Mouse (Mus musculus) adrenal gland (tissue): Measurements from ENCODE around the gene Dvl1.

Source experiments
- intact Hi-C: fragments of 180-260 bp; cut with DNase I; formaldehyde crosslinking; loops from one replicate; pipeline ENCODE4 v1.15.1; 2025

The Dvl1 gene

GRCm38 (mm10) chr4:155904318-155905102 is 57.3 kb downstream of the Dvl1 start:
- intact Hi-C loops, result no loop called here

GRCm38 (mm10) chr4:155905634-155906033 is 58.4 kb downstream of the Dvl1 start:
- intact Hi-C loops, result no loop called here

DNA sequence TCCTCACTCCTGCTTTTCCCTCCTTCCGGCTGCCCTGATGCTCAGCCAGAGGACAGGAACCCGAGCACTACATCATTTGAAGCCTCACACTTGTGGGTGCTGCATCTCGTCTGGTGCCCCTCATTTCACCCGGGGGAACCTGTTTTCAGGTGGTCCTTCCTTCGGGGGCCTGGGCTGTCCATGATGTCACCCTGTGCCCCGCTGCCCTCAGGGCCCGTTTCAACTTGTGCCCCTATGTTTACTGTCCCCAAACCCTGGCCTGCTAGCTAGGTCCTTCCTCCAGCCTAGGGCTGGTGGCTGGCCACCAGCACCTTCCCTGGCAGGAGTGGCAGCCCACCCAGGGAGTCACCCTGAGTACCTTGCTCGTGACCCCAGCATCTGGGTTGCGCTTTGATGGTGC is 58.9 kb downstream of the Dvl1 start:
- intact Hi-C loops, result no loop called here

DNA sequence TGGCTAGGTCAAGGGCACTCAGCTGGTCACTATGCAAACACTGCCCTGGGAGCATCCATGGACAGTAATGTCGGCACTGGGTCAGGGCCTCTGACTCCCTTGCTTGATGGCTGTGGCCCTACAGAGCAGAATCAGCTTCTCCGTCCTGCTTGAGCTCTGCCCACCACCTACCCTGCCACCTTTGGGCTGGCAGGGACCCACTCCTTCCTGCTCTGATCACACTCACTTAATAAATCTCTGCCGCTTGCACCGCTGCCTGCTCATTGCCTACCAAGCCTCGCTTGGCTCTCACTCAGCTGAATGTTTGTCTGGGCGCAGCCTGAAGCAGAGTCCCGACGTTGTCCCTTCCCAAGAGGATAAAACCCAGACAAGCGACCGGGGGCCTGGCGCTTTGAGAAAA is 59.8 kb downstream of the Dvl1 start:
- intact Hi-C loops, result no loop called here

- intact Hi-C loops, result no loop called here
Measured at GRCm38 (mm10) chr4:155908281-155908680, 61.1 kb downstream of the Dvl1 start.

- intact Hi-C loops, result no loop called here
Measured at GRCm38 (mm10) chr4:155908751-155909150, 61.5 kb downstream of the Dvl1 start.
